Mouse (Mus musculus) midbrain, postnatal 0 days (tissue): ENCODE results near the gene Whrn. TPM values are rescaled to one million over a fixed set of nuclear protein-coding genes. Genes with fewer than 3 reads are reported as not detected.

ENCODE experiments used
- ATAC-seq: fragments of 200-750 bp; cut with Nextera tagmentation; 2 replicates; pipeline ENCODE4 v1.8.0; 2017; ENCODE audit warnings: moderate number of reproducible peaks, mild to moderate bottlenecking, moderate TSS enrichment, moderate library complexity; ENCODE audit not compliant: low FRiP score
- DNase-seq: peaks from one replicate; pipeline ENCODE4 v3.0.0-alpha.2; 2015; ENCODE audit warnings: low spot score
- H3K27ac ChIP-seq: fragments of 300-500 bp; sonication (generic); 2 replicates; pipeline ENCODE4 v1.5.1; 2014; ENCODE audit warnings: low read depth, mild to moderate bottlenecking, low read length, mixed read lengths
- H3K27me3 ChIP-seq: fragments of 300-500 bp; sonication (generic); 2 replicates; pipeline ENCODE4 v1.6.1; 2014; ENCODE audit warnings: low read length, control low read depth, mixed read lengths; ENCODE audit not compliant: insufficient read depth
- H3K36me3 ChIP-seq: fragments of 300-500 bp; sonication (generic); 2 replicates; pipeline ENCODE4 v1.6.1; 2014; ENCODE audit warnings: low read length, control low read depth, mixed read lengths; ENCODE audit not compliant: insufficient read depth
- H3K4me1 ChIP-seq: fragments of 300-500 bp; sonication (generic); 2 replicates; pipeline ENCODE4 v1.6.1; 2014; ENCODE audit warnings: mild to moderate bottlenecking, control low read depth, antibody characterized with exemption, low read length, mixed read lengths; ENCODE audit not compliant: insufficient read depth
- H3K4me2 ChIP-seq: fragments of 300-500 bp; sonication (generic); 2 replicates; pipeline ENCODE4 v1.6.1; 2014; ENCODE audit warnings: low read depth, mild to moderate bottlenecking, low read length, mixed read lengths; ENCODE audit not compliant: poor library complexity, severe bottlenecking
- H3K4me3 ChIP-seq: fragments of 300-500 bp; sonication (generic); 2 replicates; pipeline ENCODE4 v1.5.1; 2014; ENCODE audit warnings: low read depth, mild to moderate bottlenecking, low read length, moderate library complexity
- H3K9ac ChIP-seq: fragments of 300-500 bp; sonication (generic); replicated peaks from 2 replicates; pipeline ENCODE4 v1.6.1; 2014; ENCODE audit warnings: mild to moderate bottlenecking, low read length, moderate library complexity, mixed read lengths; ENCODE audit not compliant: poor library complexity, severe bottlenecking
- H3K9me3 ChIP-seq: fragments of 300-500 bp; sonication (generic); 2 replicates; pipeline ENCODE4 v1.6.1; 2016; ENCODE audit warnings: low read length, control low read depth
- CTCF ChIP-seq: IDR thresholded peaks from 2 replicates; pipeline ENCODE4 v1.5.1; 2016; ENCODE audit warnings: antibody characterized with exemption, mild to moderate bottlenecking
- WGBS: fragments of 180-500 bp; shearing (Covaris S2); extraction: QIAGEN DNeasy Blood & Tissue Kit; methylation state at CpG from one replicate; pipeline ENCODE4 v1.1.7; 2014; 5-methylcytosine and 5-hydroxymethylcytosine counted together
- polyA plus RNA-seq: library from polyadenylated mRNA; unstranded; fragments of >200 nt; fragmentation: Nextera tagmentation; extraction: Ambion mirVana; gene quantifications from 2 replicates; pipeline ENCODE4 v1.2.1, GENCODE M21; 2015
- total RNA-seq: library from RNA; depleted of rRNA; stranded (reverse); fragments of >200 nt; gene quantifications from 2 replicates; pipeline ENCODE4 v1.2.3, GENCODE M21; 2014

The Whrn gene
- total and polyA plus RNA-seq, 2 experiments from 2014 or later: 3.5 to 14.5 TPM

- Histone ChIP-seq H3K27me3 (no peaks in the 10 kb centered on the region), H3K27ac (no peak overlapping the region), H3K9me3 (no peaks in the 10 kb centered on the region), H3K4me1 (peaks cover 3% of the 10 kb centered on the region; the same call in 1 of the 2 replicates), H3K36me3 (no peaks in the 10 kb centered on the region; the same call in 1 of the 2 replicates), H3K9ac (no peak overlapping the region), H3K4me3 (no peak overlapping the region), H3K4me2 (no peak overlapping the region)
- TF ChIP-seq CTCF: no peak
- DNase-seq (no peak), ATAC-seq (no peak)
- 71% methylated on average over 11 of the region's 11 CpGs for WGBS
These were observed 110.0 kb downstream of the Whrn start for GRCm38 (mm10) chr4:63385784-63386183.

GRCm38 (mm10) chr4:63385253-63385652 lies 110.5 kb downstream of the Whrn start:
- no peak for ATAC-seq

GRCm38 (mm10) chr4:63384262-63384661 lies 111.5 kb downstream of the Whrn start:
- 92% methylated on average over 4 of the region's 4 CpGs for WGBS
- Histone ChIP-seq H3K4me2 (no peak overlapping the region), H3K27ac (no peak overlapping the region), H3K9ac (no peak overlapping the region), H3K4me3 (no peak overlapping the region), H3K27me3 (no peaks in the 10 kb centered on the region), H3K36me3 (peaks cover 9% of the 10 kb centered on the region), H3K4me1 (peaks cover 3% of the 10 kb centered on the region; the same call in 1 of the 2 replicates), H3K9me3 (no peaks in the 10 kb centered on the region)
- ATAC-seq (no peak), DNase-seq (no peak)
- no peak for TF ChIP-seq CTCF

More at GRCm38 (mm10) chr4:63385253-63385652, 110.5 kb downstream of the Whrn start:
- Histone ChIP-seq H3K9me3 (no peaks in the 10 kb centered on the region), H3K4me3 (no peak overlapping the region), H3K9ac (no peak overlapping the region), H3K4me2 (no peak overlapping the region), H3K27me3 (no peaks in the 10 kb centered on the region), H3K36me3 (peaks cover 2% of the 10 kb centered on the region), H3K4me1 (peaks cover 3% of the 10 kb centered on the region; the same call in 1 of the 2 replicates), H3K27ac (no peak overlapping the region)
- WGBS: 82% methylated on average over 3 of the region's 3 CpGs
- no peak for DNase-seq
- no peak for TF ChIP-seq CTCF

GRCm38 (mm10) chr4:63383474-63383873 lies 112.3 kb downstream of the Whrn start:
- Histone ChIP-seq H3K4me1 (no peaks in the 10 kb centered on the region), H3K9ac (no peak overlapping the region), H3K4me2 (no peak overlapping the region), H3K9me3 (no peaks in the 10 kb centered on the region), H3K4me3 (no peak overlapping the region), H3K36me3 (peaks cover 9% of the 10 kb centered on the region), H3K27ac (no peak overlapping the region), H3K27me3 (no peaks in the 10 kb centered on the region)
- 81% methylated on average over 12 of the region's 12 CpGs for WGBS
- ATAC-seq (no peak), DNase-seq (no peak)
- TF ChIP-seq CTCF: no peak

- ATAC-seq (no peak), DNase-seq (no peak)
- Histone ChIP-seq H3K36me3 (peaks cover 9% of the 10 kb centered on the region), H3K27ac (no peak overlapping the region), H3K4me1 (no peaks in the 10 kb centered on the region), H3K4me3 (no peak overlapping the region), H3K27me3 (no peaks in the 10 kb centered on the region), H3K9ac (no peak overlapping the region), H3K4me2 (no peak overlapping the region), H3K9me3 (no peaks in the 10 kb centered on the region)
- 96% methylated on average over 4 of the region's 4 CpGs for WGBS
- TF ChIP-seq CTCF: no peak
These were observed 113.0 kb downstream of the Whrn start for GRCm38 (mm10) chr4:63382676-63383369.

GRCm38 (mm10) chr4:63377483-63377882 lies 118.3 kb downstream of the Whrn start:
- DNase-seq (no peak), ATAC-seq (no peak)
- Histone ChIP-seq H3K4me1 (no peaks in the 10 kb centered on the region), H3K27me3 (no peaks in the 10 kb centered on the region), H3K36me3 (peaks cover 9% of the 10 kb centered on the region; the same call in 1 of the 2 replicates), H3K9ac (no peak overlapping the region), H3K27ac (no peak overlapping the region), H3K9me3 (no peaks in the 10 kb centered on the region), H3K4me2 (no peak overlapping the region), H3K4me3 (no peak overlapping the region)
- 68% methylated on average over 7 of the region's 7 CpGs for WGBS
- TF ChIP-seq CTCF: peak; percentile 50; the same call in 1 of the 2 replicates
